Mouse (Mus musculus): ENCODE measurements around the gene Smarcd3. TPM values are rescaled to one million over a fixed set of nuclear protein-coding genes. Genes with fewer than 3 reads are reported as not detected.

The Smarcd3 gene
- total and polyA plus RNA-seq, 3 experiments, result 2.7 to 16.5 TPM; not detected in 1

DNA sequence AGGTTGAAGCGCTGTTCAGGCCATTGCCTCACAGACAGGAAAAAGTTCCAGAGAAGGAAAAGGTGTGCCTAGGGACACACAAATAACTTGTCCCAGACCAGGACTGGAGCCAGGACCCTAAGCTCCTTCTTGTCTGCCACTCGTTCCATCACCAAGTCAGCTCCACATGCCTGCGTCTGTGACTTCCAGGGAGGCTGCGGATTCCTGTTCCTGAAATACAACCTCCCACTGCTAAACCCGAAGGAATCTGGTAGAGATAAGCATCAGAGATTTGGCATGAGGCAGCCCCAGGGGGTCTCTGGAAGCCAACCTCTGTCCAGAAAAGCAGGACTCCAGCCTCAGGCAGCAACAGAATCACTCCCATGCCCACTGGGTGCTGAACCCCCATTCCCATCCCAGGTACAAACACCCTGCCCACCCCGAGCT lies 83.1 kb downstream of the Smarcd3 start:
- peaks cover 3% of the 10 kb centered on the region in 2 experiments for H3K27me3 ChIP-seq (ENCODE audit: control insufficient read depth in 1 of 2, insufficient read depth in 2 of 2, low read length in 2 of 2)
- no peak for DNase-seq (ENCODE audit: low read depth, low spot score)

More for the DNA sequence above, 83.1 kb downstream of the Smarcd3 start:
- Histone ChIP-seq H3K36me3 (ENCODE audit: control insufficient read depth in 1 of 2, insufficient read depth in 2 of 2, low read length in 2 of 2) (no peaks in the 10 kb centered on the region), H3K9me3 (replicated peaks; ENCODE audit: insufficient read depth, low read length) (no peaks in the 10 kb centered on the region), H3K4me3 (ENCODE audit: control insufficient read depth in 1 of 2, insufficient read depth in 1 of 2, low read depth in 2 of 2, low read length in 2 of 2) (no peak overlapping the region), H3K9ac (ENCODE audit: control insufficient read depth, low read depth, low read length, poor library complexity, severe bottlenecking) (no peak overlapping the region), H3K79me2 (ENCODE audit: control insufficient read depth, insufficient read depth, low read length, poor library complexity) (no peaks in the 10 kb centered on the region), H3K27ac (ENCODE audit: control insufficient read depth, low read depth, low read length) (no peak overlapping the region), H3K4me1 (ENCODE audit: control insufficient read depth in 1 of 2, insufficient read depth in 2 of 2, low read length in 2 of 2) (peaks cover 0 to 8% of the 10 kb centered on the region in 2 experiments; a peak in 2 of 4 replicates)
- no peak for TF ChIP-seq MYB (IDR thresholded peaks at IDR 0.05; ENCODE audit: low read depth, low read length)
- TF ChIP-seq CTCF (IDR thresholded peaks at IDR 0.05 in 2 of 3, conservative IDR thresholded peaks at IDR 0.05 in 1 of 3; ENCODE audit: control insufficient read depth in 1 of 3, insufficient read depth in 1 of 3, low read depth in 2 of 3, low read length in 3 of 3, poor library complexity in 1 of 3, severe bottlenecking in 1 of 3), result no peak
- no peak for TF ChIP-seq TCF12 (IDR thresholded peaks at IDR 0.05; ENCODE audit: low read depth, low read length)
- no peak for TF ChIP-seq E2F4 (IDR thresholded peaks at IDR 0.05; ENCODE audit: borderline replicate concordance, low read depth, low read length)
- TF ChIP-seq MAX (IDR thresholded peaks at IDR 0.05; ENCODE audit: low read length), result no peak
- TF ChIP-seq CHD1 (IDR thresholded peaks at IDR 0.05; ENCODE audit: low read depth, low read length), result no peak
- TF ChIP-seq SMC3 (IDR thresholded peaks at IDR 0.05; ENCODE audit: low read depth, low read length), result no peak
- TF ChIP-seq NRF1 (IDR thresholded peaks at IDR 0.05; ENCODE audit: insufficient read depth, low read depth, low read length, poor library complexity, severe bottlenecking), result no peak
- TF ChIP-seq RAD21 (IDR thresholded peaks at IDR 0.05; ENCODE audit: low read depth, low read length), result no peak
- no peak for TF ChIP-seq EP300 (IDR thresholded peaks at IDR 0.05; ENCODE audit: low read depth in 1 of 2, low read length in 2 of 2)
- TF ChIP-seq ELF1 (IDR thresholded peaks at IDR 0.05; ENCODE audit: low read depth, low read length), result no peak
- TF ChIP-seq USF2 (IDR thresholded peaks at IDR 0.05; ENCODE audit: borderline replicate concordance in 1 of 2, insufficient read depth in 1 of 2, low read depth in 1 of 2, low read length in 2 of 2), result no peak
- no peak for TF ChIP-seq CHD2 (IDR thresholded peaks at IDR 0.05; ENCODE audit: low read length)
- TF ChIP-seq BHLHE40 (IDR thresholded peaks at IDR 0.05; ENCODE audit: borderline replicate concordance, low read depth, low read length), result no peak
- no peak for TF ChIP-seq ZMIZ1 (IDR thresholded peaks at IDR 0.05; ENCODE audit: low read depth, low read length)
- no peak for TF ChIP-seq MAFK (IDR thresholded peaks at IDR 0.05; ENCODE audit: borderline replicate concordance, low read depth, low read length)
- TF ChIP-seq JUND (IDR thresholded peaks at IDR 0.05; ENCODE audit: low read depth, low read length), result no peak
- no peak for TF ChIP-seq POLR2AphosphoS5 (IDR thresholded peaks at IDR 0.05; ENCODE audit: borderline replicate concordance, low read depth, low read length)
- TF ChIP-seq RCOR1 (IDR thresholded peaks at IDR 0.05; ENCODE audit: low read depth, low read length), result no peak
- no peak for TF ChIP-seq NELFE (IDR thresholded peaks at IDR 0.05; ENCODE audit: low read depth, low read length)

Other genes starting within 250 kb of the Smarcd3 start
- gene Atg9b, start 232.3 kb downstream of the Smarcd3 start, total RNA-seq (2012; rRNA removed), result 30.2 and 41.2 TPM in 2 replicates
- gene Atg9b, start 232.3 kb downstream of the Smarcd3 start, polyA plus RNA-seq (2012; ENCODE audit: insufficient read depth in 1 of 2, insufficient read length in 2 of 2, low read depth in 1 of 2, low replicate concordance in 2 of 2, missing spikeins in 1 of 2), result 10 to 100 TPM in 1 of 2 experiments, not detected in 1; 41.5 TPM
- gene Abcb8, start 230.7 kb downstream of the Smarcd3 start, total RNA-seq (2012; rRNA removed), result 72.4 and 76.9 TPM in 2 replicates
- 100 to 1,000 TPM in 1 of 2 experiments, not detected in 1; 124 TPM for gene Abcb8, start 230.7 kb downstream of the Smarcd3 start, polyA plus RNA-seq (2012; ENCODE audit: insufficient read depth in 1 of 2, insufficient read length in 2 of 2, low read depth in 1 of 2, low replicate concordance in 2 of 2, missing spikeins in 1 of 2)
- 0.04 TPM in 1 of 2 replicates, not detected in the other for gene Asic3, start 211.0 kb downstream of the Smarcd3 start, total RNA-seq (2012; rRNA removed)
- under 1 TPM in 1 of 2 experiments, not detected in 1; 0.35 TPM for gene Asic3, start 211.0 kb downstream of the Smarcd3 start, polyA plus RNA-seq (2012; ENCODE audit: insufficient read depth in 1 of 2, insufficient read length in 2 of 2, low read depth in 1 of 2, low replicate concordance in 2 of 2, missing spikeins in 1 of 2)
- gene Cdk5, start 200.9 kb downstream of the Smarcd3 start, total RNA-seq (2012; rRNA removed), result 18.2 and 24.8 TPM in 2 replicates
- gene Cdk5, start 200.9 kb downstream of the Smarcd3 start, polyA plus RNA-seq (2012; ENCODE audit: insufficient read depth in 1 of 2, insufficient read length in 2 of 2, low read depth in 1 of 2, low replicate concordance in 2 of 2, missing spikeins in 1 of 2), result 10 to 100 TPM in 1 of 2 experiments, not detected in 1; 82.6 TPM
- 20.1 and 20.9 TPM in 2 replicates for gene Slc4a2, start 200.6 kb downstream of the Smarcd3 start, total RNA-seq (2012; rRNA removed)
- 10 to 100 TPM in 1 of 2 experiments, not detected in 1; 56.3 TPM for gene Slc4a2, start 200.6 kb downstream of the Smarcd3 start, polyA plus RNA-seq (2012; ENCODE audit: insufficient read depth in 1 of 2, insufficient read length in 2 of 2, low read depth in 1 of 2, low replicate concordance in 2 of 2, missing spikeins in 1 of 2)
- gene Fastk, start 179.1 kb downstream of the Smarcd3 start, total RNA-seq (2012; rRNA removed), result 87.6 and 111 TPM in 2 replicates
- gene Fastk, start 179.1 kb downstream of the Smarcd3 start, polyA plus RNA-seq (2012; ENCODE audit: insufficient read depth in 1 of 2, insufficient read length in 2 of 2, low read depth in 1 of 2, low replicate concordance in 2 of 2, missing spikeins in 1 of 2), result 100 to 1,000 TPM; 228 to 273 TPM
- 16.4 and 17.8 TPM in 2 replicates for gene Tmub1, start 176.6 kb downstream of the Smarcd3 start, total RNA-seq (2012; rRNA removed)
- 10 to 100 TPM in 1 of 2 experiments, not detected in 1; 36.0 TPM for gene Tmub1, start 176.6 kb downstream of the Smarcd3 start, polyA plus RNA-seq (2012; ENCODE audit: insufficient read depth in 1 of 2, insufficient read length in 2 of 2, low read depth in 1 of 2, low replicate concordance in 2 of 2, missing spikeins in 1 of 2)
- gene Agap3, start 172.2 kb downstream of the Smarcd3 start, total RNA-seq (2012; rRNA removed), result 104 and 116 TPM in 2 replicates
- 100 to 1,000 TPM; 138 to 203 TPM for gene Agap3, start 172.2 kb downstream of the Smarcd3 start, polyA plus RNA-seq (2012; ENCODE audit: insufficient read depth in 1 of 2, insufficient read length in 2 of 2, low read depth in 1 of 2, low replicate concordance in 2 of 2, missing spikeins in 1 of 2)
- 0.08 and 0.36 TPM in 2 replicates for gene Gbx1, start 97.2 kb downstream of the Smarcd3 start, total RNA-seq (2012; rRNA removed)
- under 1 TPM in 1 of 2 experiments, not detected in 1; 0.49 TPM for gene Gbx1, start 97.2 kb downstream of the Smarcd3 start, polyA plus RNA-seq (2012; ENCODE audit: insufficient read depth in 1 of 2, insufficient read length in 2 of 2, low read depth in 1 of 2, low replicate concordance in 2 of 2, missing spikeins in 1 of 2)
- 0.12 and 0.13 TPM in 2 replicates for gene Asb10, start 83.4 kb downstream of the Smarcd3 start, total RNA-seq (2012; rRNA removed)
- gene Asb10, start 83.4 kb downstream of the Smarcd3 start, polyA plus RNA-seq (2012; ENCODE audit: insufficient read depth in 1 of 2, insufficient read length in 2 of 2, low read depth in 1 of 2, low replicate concordance in 2 of 2, missing spikeins in 1 of 2), result under 1 TPM in 1 of 2 experiments, not detected in 1; 0.32 TPM
- gene 4931409K22Rik, start 67.6 kb downstream of the Smarcd3 start, total RNA-seq (2012; rRNA removed), result not detected in 2 replicates
- not detected for gene 4931409K22Rik, start 67.6 kb downstream of the Smarcd3 start, polyA plus RNA-seq (2012; ENCODE audit: insufficient read depth in 1 of 2, insufficient read length in 2 of 2, low read depth in 1 of 2, low replicate concordance in 2 of 2, missing spikeins in 1 of 2)
- gene Abcf2, start 46.9 kb downstream of the Smarcd3 start, total RNA-seq (2012; rRNA removed), result 228 and 257 TPM in 2 replicates
- 100 to 1,000 TPM in 1 of 2 experiments, not detected in 1; 244 TPM for gene Abcf2, start 46.9 kb downstream of the Smarcd3 start, polyA plus RNA-seq (2012; ENCODE audit: insufficient read depth in 1 of 2, insufficient read length in 2 of 2, low read depth in 1 of 2, low replicate concordance in 2 of 2, missing spikeins in 1 of 2)
- gene Chpf2, start 37.7 kb downstream of the Smarcd3 start, total RNA-seq (2012; rRNA removed), result 37.1 and 37.9 TPM in 2 replicates
- 10 to 100 TPM in 1 of 2 experiments, not detected in 1; 39.7 TPM for gene Chpf2, start 37.7 kb downstream of the Smarcd3 start, polyA plus RNA-seq (2012; ENCODE audit: insufficient read depth in 1 of 2, insufficient read length in 2 of 2, low read depth in 1 of 2, low replicate concordance in 2 of 2, missing spikeins in 1 of 2)
- 38.3 and 45.0 TPM in 2 replicates for gene Nub1, start 61.1 kb upstream of the Smarcd3 start, total RNA-seq (2012; rRNA removed)
- gene Nub1, start 61.1 kb upstream of the Smarcd3 start, polyA plus RNA-seq (2012; ENCODE audit: insufficient read depth in 1 of 2, insufficient read length in 2 of 2, low read depth in 1 of 2, low replicate concordance in 2 of 2, missing spikeins in 1 of 2), result 10 to 100 TPM in 1 of 2 experiments, not detected in 1; 59.6 TPM
- gene Wdr86, start 106.3 kb upstream of the Smarcd3 start, total RNA-seq (2012; rRNA removed), result 0.07 TPM in 1 of 2 replicates, not detected in the other
- gene Wdr86, start 106.3 kb upstream of the Smarcd3 start, polyA plus RNA-seq (2012; ENCODE audit: insufficient read depth in 1 of 2, insufficient read length in 2 of 2, low read depth in 1 of 2, low replicate concordance in 2 of 2, missing spikeins in 1 of 2), result not detected
- not detected in 2 replicates for gene Crygn, start 133.6 kb upstream of the Smarcd3 start, total RNA-seq (2012; rRNA removed)
- gene Crygn, start 133.6 kb upstream of the Smarcd3 start, polyA plus RNA-seq (2012; ENCODE audit: insufficient read depth in 1 of 2, insufficient read length in 2 of 2, low read depth in 1 of 2, low replicate concordance in 2 of 2, missing spikeins in 1 of 2), result under 1 TPM in 1 of 2 experiments, not detected in 1; 0.89 TPM
- gene Rheb, start 218.2 kb upstream of the Smarcd3 start, total RNA-seq (2012; rRNA removed), result 61.3 and 67.7 TPM in 2 replicates
- 100 to 1,000 TPM; 114 to 731 TPM for gene Rheb, start 218.2 kb upstream of the Smarcd3 start, polyA plus RNA-seq (2012; ENCODE audit: insufficient read depth in 1 of 2, insufficient read length in 2 of 2, low read depth in 1 of 2, low replicate concordance in 2 of 2, missing spikeins in 1 of 2)

All from MEL (cell line).